Mouse (Mus musculus) kidney, adult 2 months (tissue): ENCODE results near the gene Necap1.

Experiments
- CTCF ChIP-seq: fragments of 200-500 bp; conservative IDR thresholded peaks from 2 replicates; pipeline ENCODE4 v1.5.1; 2011; ENCODE audit warnings: low read depth, mild to moderate bottlenecking, control low read depth, low read length, moderate library complexity, mixed read lengths; ENCODE audit not compliant: insufficient read depth, insufficient read length
- POLR2A ChIP-seq: fragments of 200-500 bp; IDR thresholded peaks from one replicate; pipeline ENCODE4 v1.6.1; 2011; ENCODE audit warnings: low read depth, low read length, control low read depth

- TF ChIP-seq POLR2A (no peak), CTCF (no peak)
Measured at GRCm38 (mm10) chr6:122862871-122863270, 11.4 kb upstream of the Necap1 start.
